Mouse (Mus musculus) cerebellum, postnatal 25 days (tissue): ENCODE data around the gene Unc93a2.
"Not testable (repeated sequence)": the region's sequence is repeated elsewhere in the genome, so short reads cannot be mapped to it uniquely, and the experiment has no call there.

Experiments used
- DNase-seq, 2 experiments: peaks; one replicate each; pipeline ENCODE4 v3.0.0; 2021; ENCODE audit warnings: mixed read lengths in 2 of 2

Unc93a2 gene

DNA sequence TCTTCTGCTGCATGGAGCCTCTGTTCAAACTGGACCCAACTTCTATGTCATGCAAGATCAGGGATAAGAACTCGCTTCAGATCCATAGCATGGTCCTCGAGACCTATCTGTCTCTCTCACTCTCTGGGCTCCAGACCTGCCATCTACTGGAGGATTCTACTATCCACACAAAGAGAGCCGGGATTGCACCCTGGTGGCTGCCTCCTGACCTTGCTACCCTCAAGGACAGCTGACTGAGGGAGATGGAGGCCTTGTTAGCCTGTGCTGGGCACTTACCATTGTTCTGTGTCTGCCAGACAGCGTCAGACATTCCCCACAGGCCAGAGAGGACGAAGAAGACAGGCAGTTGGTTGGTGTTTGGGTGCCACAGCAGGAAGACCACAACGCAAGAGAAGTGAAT is 15.9 kb downstream of the Unc93a2 start:
- not testable (repeated sequence) for DNase-seq

DNA sequence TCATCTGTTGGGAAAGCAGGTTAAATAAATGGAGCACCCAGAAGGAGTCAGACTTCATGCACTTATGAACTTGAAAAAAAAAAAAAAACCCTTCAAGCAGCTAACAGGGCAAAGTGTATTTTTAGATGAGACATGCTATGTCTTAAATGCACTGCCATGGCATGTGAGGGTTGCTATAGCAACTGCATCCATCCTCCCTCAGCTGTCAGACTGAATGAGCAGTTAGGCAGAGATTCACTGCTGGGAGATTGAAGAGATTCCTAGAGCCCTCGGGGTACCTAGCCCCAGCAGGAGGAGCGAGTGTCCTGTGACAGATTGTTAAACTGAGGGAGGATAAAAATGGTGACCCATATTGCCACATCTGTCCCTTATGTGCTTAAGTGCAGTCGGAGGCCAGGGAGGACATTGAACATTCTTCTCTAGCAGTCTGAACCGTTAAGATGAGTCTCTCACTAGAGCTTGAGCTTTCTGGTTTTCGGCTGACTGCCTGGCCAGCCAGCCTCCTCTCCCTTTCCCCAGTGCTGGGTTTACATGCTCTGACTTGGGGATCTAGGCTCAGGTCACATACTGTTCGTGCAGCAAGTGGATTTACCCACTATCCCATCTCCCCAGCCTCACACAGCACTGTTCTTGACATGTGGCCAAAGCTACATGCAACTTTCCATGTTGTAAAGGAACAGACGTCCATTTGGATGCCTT is 18.4 kb downstream of the Unc93a2 start:
- not testable (repeated sequence) for DNase-seq

DNA sequence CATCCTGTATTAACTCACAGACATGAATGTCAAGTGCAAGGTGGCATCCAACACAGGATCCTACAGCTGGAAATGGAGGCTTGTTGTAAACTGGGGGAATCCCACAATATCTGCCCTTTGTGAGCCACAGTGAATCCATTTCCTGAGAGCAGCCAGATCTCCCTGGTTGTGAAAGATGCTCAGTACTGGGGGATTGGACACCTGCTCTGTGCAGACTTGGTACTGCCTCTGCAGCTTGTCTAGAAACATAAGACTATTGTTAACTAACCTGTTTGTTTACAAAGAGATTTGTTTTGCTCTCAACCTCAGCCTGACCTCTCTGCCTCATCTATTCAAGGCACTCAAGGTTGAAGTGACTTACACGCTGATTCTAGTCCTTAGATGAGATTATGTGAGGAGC is 19.0 kb downstream of the Unc93a2 start:
- DNase-seq = not testable (repeated sequence)

DNA sequence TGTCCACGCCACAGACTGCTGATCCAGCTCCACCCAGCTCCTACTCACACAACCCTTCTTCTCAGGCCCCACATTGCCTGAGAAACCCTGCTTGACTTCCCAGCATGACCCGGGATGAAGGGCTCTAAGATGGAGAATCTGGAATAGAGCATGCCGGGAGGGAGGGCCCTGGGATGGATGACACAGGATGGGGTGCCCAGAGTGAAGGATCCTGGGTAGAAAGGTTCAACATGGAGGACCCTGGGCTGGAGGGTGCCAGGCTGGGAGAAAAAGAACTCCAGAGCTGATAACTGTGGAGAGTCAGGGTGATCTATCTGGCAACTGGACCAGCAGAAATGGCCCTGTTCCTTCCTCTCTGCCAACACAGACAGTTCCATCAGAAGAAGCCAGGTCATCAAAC is 19.6 kb downstream of the Unc93a2 start:
- not testable (repeated sequence) for DNase-seq

DNA sequence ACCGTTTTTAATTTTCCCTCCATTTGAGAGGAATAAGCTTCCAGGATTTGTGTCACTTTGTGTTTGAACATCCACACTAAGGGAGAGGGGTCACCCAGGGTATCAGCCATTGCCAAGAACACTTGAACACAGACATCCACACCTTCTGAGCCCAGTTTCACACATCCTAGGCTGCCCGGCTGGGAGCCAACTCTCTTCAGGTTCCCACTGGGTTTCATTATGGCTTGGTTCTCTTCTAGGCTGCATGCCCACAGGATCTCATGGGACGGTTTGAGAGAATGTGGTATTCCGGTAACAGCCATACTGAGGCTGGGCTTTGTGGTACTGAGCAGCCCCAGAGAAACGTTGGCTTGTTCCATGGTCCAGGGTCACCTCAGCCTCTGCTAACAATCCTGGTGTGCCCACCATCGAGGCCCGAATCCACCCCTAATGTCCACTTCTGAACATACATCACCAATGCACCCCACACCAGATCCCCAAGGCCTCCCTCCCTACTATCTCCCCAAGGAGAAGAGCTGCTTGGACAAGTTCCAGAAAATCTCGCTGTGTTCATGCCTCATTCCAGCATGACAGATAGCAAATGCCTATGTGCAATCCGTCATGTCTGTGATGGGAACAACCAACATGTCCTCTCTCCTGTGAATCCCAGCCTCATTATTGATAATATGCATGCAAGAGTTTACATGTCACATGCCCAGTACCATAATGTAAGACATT is 24.4 kb downstream of the Unc93a2 start:
- DNase-seq = peak; percentile 88 to 90

DNA sequence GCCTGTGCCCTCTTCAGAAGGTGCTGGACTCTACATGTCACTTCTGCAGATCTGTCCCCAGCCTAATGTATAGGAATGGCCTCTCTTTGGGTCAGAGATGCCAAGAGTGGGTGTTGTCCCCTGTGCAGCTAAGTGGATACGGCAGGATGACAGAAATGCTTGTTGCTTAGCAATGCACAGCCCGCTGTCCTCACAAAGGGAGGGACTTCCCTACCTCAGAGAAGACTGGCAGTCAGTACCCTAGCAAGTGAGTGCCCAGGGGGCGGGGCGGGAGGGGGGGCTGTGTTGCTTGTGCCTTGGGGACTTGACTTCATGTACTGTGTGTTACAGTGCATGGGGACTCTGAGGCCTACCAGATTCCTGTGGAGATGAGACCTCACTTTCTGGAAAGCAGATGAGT is 25.5 kb downstream of the Unc93a2 start:
- DNase-seq = not testable (repeated sequence)

DNA sequence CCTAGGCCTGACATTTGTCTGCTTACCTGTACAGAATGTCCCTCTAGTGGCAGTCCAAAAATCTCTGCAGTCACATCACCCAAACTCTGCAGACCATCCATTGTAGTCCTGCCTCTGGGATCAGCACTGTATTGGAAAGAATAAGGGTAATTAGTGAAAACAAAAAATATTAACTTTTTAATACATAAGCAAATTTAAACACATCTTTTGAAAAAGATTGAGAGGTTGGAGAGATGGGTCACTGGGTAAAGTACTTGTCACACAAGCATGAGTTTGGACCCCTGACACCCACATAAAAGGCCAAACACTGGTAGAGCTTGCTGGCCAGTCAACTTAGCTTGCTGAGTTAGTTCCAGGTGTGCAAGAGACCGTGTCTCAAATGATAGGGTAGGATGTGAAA is 32.7 kb downstream of the Unc93a2 start, which contains the start of gene Ttll2:
Gene Ttll2, minus strand, starts transcription at position 101 of the 400 bp plus-strand sequence.
- DNase-seq = not testable (repeated sequence)

DNA sequence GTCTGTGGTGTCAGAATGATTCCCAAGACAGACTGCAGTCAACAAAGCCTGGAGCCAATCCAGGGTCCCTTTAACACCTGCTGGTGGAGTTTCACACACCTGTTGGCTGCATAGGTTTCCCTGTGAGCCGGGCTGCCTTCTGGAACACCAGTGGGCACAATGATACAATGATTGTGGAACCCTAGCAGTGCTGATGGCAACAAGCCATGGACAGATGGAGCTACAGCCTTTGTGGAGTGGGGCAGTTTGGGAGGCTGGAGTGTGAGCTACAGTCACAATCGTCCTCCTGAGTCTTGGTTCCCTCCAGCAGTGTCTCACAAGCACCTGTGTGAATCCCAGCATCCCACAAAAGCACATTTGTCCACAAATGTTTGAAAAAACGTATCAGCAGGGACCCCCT is 36.5 kb downstream of the Unc93a2 start:
- peak; percentile 40 to 67 for DNase-seq

DNA sequence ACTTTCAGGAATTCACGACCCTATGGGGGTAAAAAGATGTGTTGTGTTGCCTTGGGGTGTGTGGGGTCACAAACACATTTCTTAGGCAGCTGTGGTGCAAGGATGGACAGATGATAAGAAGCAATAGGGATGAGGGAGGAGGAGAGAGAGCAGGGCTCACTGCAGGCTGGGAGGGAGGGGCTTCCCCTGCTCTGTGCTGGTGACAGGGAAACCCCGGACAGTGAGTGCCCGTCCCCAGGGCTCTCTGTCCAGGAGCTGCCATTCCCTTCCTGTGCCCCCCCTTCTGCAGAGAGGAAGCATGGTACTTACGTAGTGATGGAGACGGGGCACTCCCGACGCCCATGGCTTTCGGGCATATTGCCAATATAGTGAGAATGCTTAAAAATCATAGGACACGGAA is 47.9 kb downstream of the Unc93a2 start:
- DNase-seq = not testable (repeated sequence)

DNA sequence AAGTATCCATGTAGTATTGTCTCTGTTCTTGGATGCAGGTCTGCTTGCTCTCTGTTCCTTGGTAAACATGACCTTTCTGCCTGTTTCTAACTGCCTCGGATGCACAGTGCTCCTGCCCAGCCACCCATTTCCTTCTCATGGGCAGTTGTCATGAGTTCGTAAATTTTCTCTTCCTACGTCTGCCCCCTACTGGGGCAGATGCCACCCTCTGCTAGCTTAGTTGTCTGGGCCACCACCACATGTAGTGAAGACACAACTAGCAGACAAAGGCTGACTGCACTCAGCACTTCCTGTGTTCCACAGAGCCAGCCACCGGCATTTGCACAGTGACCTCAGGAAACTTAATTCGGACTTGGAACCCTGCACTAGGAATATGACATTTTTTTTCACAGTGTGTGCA is 52.5 kb downstream of the Unc93a2 start:
- DNase-seq = not testable (repeated sequence)

DNA sequence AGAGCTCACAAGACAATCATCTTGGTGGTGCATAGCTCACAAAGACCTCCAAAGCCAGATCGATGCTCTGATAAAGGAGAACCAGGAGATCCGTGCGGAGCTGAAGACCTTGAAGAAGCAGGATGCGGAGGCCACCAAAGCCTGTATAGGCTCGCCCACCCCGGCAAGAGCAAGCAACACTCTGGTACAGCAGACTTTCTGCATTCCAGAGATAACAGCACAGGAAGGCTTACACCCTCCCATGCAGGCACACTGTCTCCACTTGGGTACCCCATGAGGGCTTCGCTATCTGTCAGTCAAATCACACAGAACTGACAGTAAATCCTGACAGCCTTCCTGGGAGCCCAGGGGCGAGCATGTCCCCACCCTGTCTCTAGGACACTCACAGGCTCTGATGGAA is 58.8 kb downstream of the Unc93a2 start:
- DNase-seq = not testable (repeated sequence)

DNA sequence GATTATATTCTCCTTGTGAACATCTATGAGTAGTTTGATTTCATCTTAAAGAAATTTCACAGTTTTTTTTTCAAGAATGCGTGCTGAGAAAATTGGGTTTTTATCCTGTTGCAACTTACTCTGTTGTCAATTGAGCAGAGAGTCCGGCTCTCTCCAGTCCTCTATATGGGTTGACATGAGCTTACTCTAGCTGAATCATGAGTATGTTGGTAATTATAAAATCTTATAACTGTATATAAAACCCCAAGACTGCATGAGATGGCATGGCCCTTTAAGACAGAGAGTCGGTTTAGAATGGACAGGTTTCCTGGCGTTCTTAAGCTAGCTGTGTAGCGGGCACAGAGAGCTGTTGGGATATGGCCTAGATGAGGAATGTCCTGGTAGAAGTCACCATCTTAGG is 60.9 kb downstream of the Unc93a2 start, which contains the start of gene Tcp10a:
Gene Tcp10a, plus strand, starts transcription at position 301 of the 400 bp plus-strand sequence.
- DNase-seq = not testable (repeated sequence)

DNA sequence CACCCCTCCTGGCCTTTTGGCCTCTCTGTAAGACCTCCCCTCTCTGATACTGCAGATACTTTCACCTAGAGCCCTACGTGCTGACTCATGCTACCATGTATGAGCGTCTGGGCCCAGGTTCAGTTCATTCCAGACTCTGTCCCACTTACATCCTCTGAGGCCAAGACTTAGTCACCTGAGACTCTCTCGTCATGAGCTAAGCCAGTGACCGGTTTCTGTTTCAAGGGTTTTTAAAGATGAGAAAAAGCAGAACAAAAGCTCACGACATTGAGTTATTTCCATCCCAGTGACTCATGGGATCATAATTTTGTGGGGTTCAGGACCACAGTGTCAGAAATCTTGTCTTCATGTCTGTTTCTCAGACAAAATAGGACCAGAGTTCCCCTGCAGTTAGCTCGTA is 65.5 kb downstream of the Unc93a2 start:
- DNase-seq = not testable (repeated sequence)

DNA sequence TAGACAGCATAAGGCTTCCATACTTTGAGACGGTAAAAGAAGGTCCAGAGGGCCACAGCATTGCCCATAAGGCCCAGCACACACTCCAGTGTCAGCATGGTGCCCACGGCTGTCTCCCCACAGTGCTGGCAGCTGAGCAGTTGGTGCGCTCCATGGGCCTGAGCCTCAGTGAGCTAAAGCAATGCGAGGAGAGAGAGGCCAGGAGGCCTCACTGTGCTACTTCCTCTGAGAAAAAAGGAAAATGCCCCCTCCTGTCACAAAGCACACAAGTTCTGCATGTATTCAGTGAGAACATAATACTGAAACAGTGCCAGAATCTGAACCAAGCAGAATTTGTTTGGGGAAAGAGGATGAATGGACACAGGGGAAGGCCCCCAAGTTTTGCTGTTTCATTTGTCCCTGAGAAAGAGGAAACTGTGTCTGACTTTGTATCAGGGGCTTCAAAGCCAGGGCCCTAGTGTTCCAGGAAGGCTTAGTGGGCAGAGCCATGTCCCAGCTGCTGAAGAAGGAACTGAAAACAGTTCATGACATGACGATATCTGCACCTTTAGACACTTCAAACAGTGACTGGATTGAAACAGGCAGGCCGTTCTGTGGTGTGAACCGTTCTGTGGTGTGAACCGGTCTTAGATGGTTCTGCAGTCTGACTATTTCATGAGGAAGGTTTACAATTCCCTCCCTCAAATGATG is 69.4 kb downstream of the Unc93a2 start:
- DNase-seq = not testable (repeated sequence)
